Comparison of ENCODE assay signal across 8 mouse cellular contexts in the genomic region with DNA sequence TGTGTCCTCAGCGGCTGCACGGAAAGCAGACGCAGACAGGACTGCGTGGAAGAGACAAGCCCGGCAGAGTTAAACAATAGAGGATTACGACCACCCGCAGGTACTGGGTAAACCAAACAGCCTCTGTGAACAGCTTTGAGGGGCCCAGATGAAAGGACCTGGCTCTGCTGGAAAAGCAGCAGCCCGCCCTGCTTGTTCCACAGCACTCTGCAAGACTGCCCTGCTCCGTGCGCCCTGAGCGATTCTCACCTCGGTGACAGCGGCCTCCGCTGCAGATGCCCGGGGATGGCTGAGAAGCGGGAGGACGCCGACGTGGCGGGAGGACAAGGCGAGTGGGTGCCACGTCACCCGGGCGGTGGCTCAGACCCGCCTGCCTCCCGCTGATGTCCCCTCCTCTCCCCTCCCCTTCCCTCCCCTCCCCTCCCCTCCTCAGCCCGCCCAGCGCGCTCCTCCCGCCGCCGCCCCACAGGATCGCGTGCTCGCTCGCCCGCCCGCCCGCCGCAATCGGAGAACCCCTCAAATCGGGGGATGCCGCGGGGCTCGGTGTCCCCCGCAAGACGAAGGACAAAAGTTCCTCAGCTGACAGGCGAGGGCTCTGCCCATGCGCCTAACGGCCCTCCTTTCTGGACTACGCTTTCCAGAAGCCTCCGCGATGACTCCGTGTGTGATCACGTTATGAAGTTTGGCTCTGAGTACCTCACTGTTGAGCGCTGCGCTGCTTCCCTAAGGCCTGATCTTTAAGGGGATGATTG. TPM values are rescaled to one million over a fixed set of nuclear protein-coding genes. Genes with fewer than 3 reads are reported as not detected.
DNase-seq lines count a peak whose midpoint lies in the region; ATAC-seq and TF ChIP-seq lines count a peak whose summit lies in the region.

Zfp9 (minus strand) TSS at position 364 of the 752 bp plus-strand sequence.

- no peak for TF ChIP-seq EP300 in lung, postnatal 0 days (IDR thresholded peaks at IDR 0.05)

- H3K27me3 ChIP-seq in hindbrain, embryonic 11.5 days (ENCODE audit: control insufficient read depth, insufficient read depth, low read length): peaks cover 2% of the 10 kb centered on the region; the same call in 1 of the 2 replicates
- H3K27me3 ChIP-seq in lung, postnatal 0 days (replicated peaks; ENCODE audit: insufficient read depth, low read length): no peaks in the 10 kb centered on the region

- peak within 1 kb of the TSS; percentile 80 for H3K27ac ChIP-seq in hindbrain, embryonic 11.5 days (ENCODE audit: low read depth, low read length)
- H3K27ac ChIP-seq in lung, postnatal 0 days (ENCODE audit: low read length): peak within 1 kb of the TSS; percentile 81

- no peaks in the 10 kb centered on the region for H3K9me3 ChIP-seq in hindbrain, embryonic 11.5 days (ENCODE audit: control insufficient read depth, low read length)
- no peaks in the 10 kb centered on the region for H3K9me3 ChIP-seq in lung, postnatal 0 days (ENCODE audit: low read length)

- H3K4me2 ChIP-seq in hindbrain, embryonic 11.5 days (replicated peaks; ENCODE audit: low read depth, low read length): peak within 1 kb of the TSS; percentile 73
- H3K4me2 ChIP-seq in lung, postnatal 0 days (replicated peaks; ENCODE audit: low read depth, low read length): peak within 1 kb of the TSS; percentile 73

- no peak for TF ChIP-seq CTCF in lung, postnatal 0 days (IDR thresholded peaks at IDR 0.05)

- H3K9ac ChIP-seq in hindbrain, embryonic 11.5 days (ENCODE audit: low read depth, low read length): peak within 1 kb of the TSS; percentile 70
- H3K9ac ChIP-seq in lung, postnatal 0 days (replicated peaks; ENCODE audit: low read depth): peak within 1 kb of the TSS; percentile 54

- no peaks in the 10 kb centered on the region for H3K4me1 ChIP-seq in hindbrain, embryonic 11.5 days (replicated peaks; ENCODE audit: control insufficient read depth, insufficient read depth, low read length)
- peaks cover 3% of the 10 kb centered on the region; the same call in 1 of the 2 replicates for H3K4me1 ChIP-seq in lung, postnatal 0 days (ENCODE audit: insufficient read depth, low read depth, low read length)

- DNase-seq in NIH3T3 (ENCODE audit: low read depth): peak; percentile 95
- DNase-seq in cerebellum, adult 9-10 months: peak; percentile 84
- peak; percentile 75 to 83 for DNase-seq in frontal cortex, postnatal 10 days (ENCODE audit: low spot score in 2 of 2)
- peak; percentile 80 for DNase-seq in hindbrain, embryonic 11.5 days (ENCODE audit: low spot score)
- peak; percentile 79 to 83 for DNase-seq in layer of hippocampus, postnatal 14 days (ENCODE audit: low spot score in 2 of 2)
- peak; percentile 90 for DNase-seq in lung, postnatal 0 days (ENCODE audit: low spot score)
- DNase-seq in retina, postnatal 1 day: peak; percentile 91
- DNase-seq in urinary bladder, postnatal 25 days (ENCODE audit: low spot score): peak; percentile 57

- ATAC-seq in hindbrain, embryonic 11.5 days (ENCODE audit: low FRiP score): peak; percentile 87
- peak; percentile 97 for ATAC-seq in lung, postnatal 0 days

- H3K36me3 ChIP-seq in hindbrain, embryonic 11.5 days (ENCODE audit: control insufficient read depth, insufficient read depth, low read length): no peaks in the 10 kb centered on the region
- no peaks in the 10 kb centered on the region for H3K36me3 ChIP-seq in lung, postnatal 0 days (ENCODE audit: insufficient read depth, low read length)

- WGBS in hindbrain, embryonic 11.5 days: under 1% methylated on average over 50 of the region's 57 CpGs
- WGBS in lung, postnatal 0 days: 1% methylated on average over 42 of the region's 57 CpGs

- peak within 1 kb of the TSS; percentile 52 for H3K4me3 ChIP-seq in hindbrain, embryonic 11.5 days (ENCODE audit: low read depth, low read length)
- peak within 1 kb of the TSS; percentile 53 for H3K4me3 ChIP-seq in lung, postnatal 0 days (ENCODE audit: low read depth, low read length)

RNA-seq across cellular contexts. Expression of gene Zfp9, which starts in this region (rescaled TPM):
- polyA plus RNA-seq in hindbrain, embryonic 11.5 days (2014; fragmentation: Nextera tagmentation; extraction: Ambion mirVana): 11.5 and 12.2 TPM in 2 replicates
- 10 to 100 TPM; 15.8 to 17.7 TPM for total RNA-seq in layer of hippocampus, postnatal 14 days (2021)
- polyA plus RNA-seq in lung, postnatal 0 days (2015; fragmentation: Nextera tagmentation; extraction: Ambion mirVana): 2.6 and 2.7 TPM in 2 replicates

Comparison
In these comparisons a context has a peak if more than half of its experiments do, and no peak if none do; other contexts are left out.
1. Peak in every context shown above with its lines: DNase-seq, ATAC-seq, H3K4me3 ChIP-seq and H3K27ac ChIP-seq.